Mouse (Mus musculus): ENCODE measurements around the gene Thbs4. TPM values are rescaled to one million over a fixed set of nuclear protein-coding genes. Genes with fewer than 3 reads are reported as not detected.
"Not testable (repeated sequence)": the region's sequence is repeated elsewhere in the genome, so short reads cannot be mapped to it uniquely, and the experiment has no call there.

The Thbs4 gene
- polyA plus RNA-seq (2014; fragmentation: Nextera tagmentation; extraction: Ambion mirVana), result 0.73 and 0.87 TPM in 2 replicates

DNA sequence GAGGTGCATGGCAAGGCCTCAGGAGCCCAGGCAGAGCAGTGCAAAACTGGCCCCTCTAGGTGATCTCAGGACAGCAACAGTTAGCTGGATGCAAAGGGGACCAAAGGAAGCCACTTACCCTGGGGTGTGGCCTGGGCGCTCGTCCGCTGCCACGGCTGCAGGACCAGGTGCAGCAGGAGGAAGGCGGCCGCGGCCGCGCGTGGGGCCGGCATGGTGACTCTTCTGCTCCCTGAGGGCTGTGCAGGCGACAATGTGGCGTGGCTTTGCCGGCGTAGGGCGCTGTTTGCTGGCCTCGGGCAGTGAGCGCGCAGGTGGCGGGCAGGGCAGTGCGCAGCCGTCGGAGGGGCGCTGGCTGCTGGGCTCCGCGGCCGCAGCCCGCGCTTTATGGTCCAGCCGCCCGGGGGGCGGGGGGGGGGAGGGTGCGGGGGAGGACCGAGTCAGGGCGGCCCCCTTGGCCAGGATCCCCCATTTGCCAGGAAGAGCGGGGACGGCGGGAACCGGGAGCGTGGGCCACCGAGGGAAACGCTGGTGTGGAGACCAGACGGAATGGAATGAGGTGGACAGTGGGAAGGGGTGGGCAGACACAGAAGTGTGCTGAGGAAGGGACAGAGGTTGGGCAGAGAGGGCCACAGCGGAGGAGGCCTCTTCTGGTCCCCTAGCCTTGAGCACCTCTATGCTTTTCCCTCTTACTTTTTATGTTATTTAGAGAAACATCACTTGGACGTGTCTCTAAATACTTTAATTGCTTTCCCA, at the start of gene Thbs4:
Thbs4 (minus strand) TSS at position 357 of the 753 bp plus-strand sequence.
- Histone ChIP-seq H3K27me3 (ENCODE audit: control insufficient read depth, insufficient read depth, low read length) (peaks cover 9% of the 10 kb centered on the region; the same call in 1 of the 2 replicates), H3K4me1 (ENCODE audit: control insufficient read depth, insufficient read depth, low read length) (no peaks in the 10 kb centered on the region), H3K27ac (ENCODE audit: low read depth, low read length) (no peak within 1 kb of the TSS), H3K36me3 (ENCODE audit: control insufficient read depth, insufficient read depth, low read length) (no peaks in the 10 kb centered on the region), H3K9me3 (ENCODE audit: control insufficient read depth, low read length) (no peaks in the 10 kb centered on the region), H3K4me2 (replicated peaks; ENCODE audit: low read depth, low read length) (peak within 1 kb of the TSS; percentile 68), H3K9ac (ENCODE audit: low read depth, low read length) (peak within 1 kb of the TSS; percentile 46; the same call in 1 of the 2 replicates), H3K4me3 (ENCODE audit: low read length) (peak within 1 kb of the TSS; percentile 35)
- peak; percentile 81; the same call in 1 of the 2 replicates for ATAC-seq (ENCODE audit: low FRiP score, low TSS enrichment)
- WGBS, result 5% methylated on average over 37 of the region's 45 CpGs

DNA sequence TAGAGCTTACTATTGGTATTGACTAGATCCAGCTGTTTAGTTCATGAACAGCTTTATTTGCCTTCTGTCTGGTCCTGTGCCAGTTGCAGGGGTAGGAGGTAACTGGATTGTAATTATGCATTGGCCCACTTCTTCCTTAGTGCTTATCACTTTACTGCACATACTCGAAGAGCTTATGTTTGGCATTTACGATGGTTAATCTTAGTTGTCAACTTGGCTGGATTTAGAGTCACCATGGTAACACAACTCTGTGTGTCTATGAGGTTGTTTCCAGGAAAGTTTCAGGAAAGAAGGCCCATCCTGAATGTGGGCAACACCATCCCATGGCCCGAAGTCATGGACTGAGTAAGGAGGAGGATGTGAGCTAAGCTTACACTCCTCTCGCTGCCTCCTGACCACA, 38.5 kb upstream of the Thbs4 start:
- H3K27ac ChIP-seq (ENCODE audit: low read depth, low read length), result no peak overlapping the region

DNA sequence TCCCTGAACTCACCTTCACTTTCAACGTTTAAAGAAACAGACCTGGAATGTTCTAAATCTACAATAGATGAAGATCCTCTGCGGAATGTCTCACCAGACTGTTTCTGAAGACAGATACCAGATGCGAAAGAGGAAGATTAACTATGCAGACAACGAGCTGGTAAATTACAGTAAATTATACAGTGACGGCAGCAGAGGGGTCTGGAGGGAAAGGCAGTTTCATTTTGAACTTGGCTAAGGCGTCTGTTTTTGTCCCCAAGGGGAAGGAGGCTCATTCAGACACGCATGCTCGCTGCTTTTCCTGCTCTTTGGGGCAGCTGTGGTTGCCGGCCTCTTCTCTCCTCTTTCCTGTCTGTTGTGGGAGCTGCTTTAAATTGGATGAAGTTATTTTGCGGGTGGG, 34.2 kb upstream of the Thbs4 start:
- Histone ChIP-seq H3K9me3 (ENCODE audit: control insufficient read depth, low read length) (no peaks in the 10 kb centered on the region), H3K4me2 (replicated peaks; ENCODE audit: low read depth, low read length) (no peak overlapping the region), H3K4me1 (ENCODE audit: control insufficient read depth, insufficient read depth, low read length) (no peaks in the 10 kb centered on the region), H3K27ac (ENCODE audit: low read depth, low read length) (no peak overlapping the region), H3K4me3 (ENCODE audit: low read length) (no peak overlapping the region), H3K9ac (ENCODE audit: low read depth, low read length) (no peak overlapping the region), H3K36me3 (ENCODE audit: control insufficient read depth, insufficient read depth, low read length) (no peaks in the 10 kb centered on the region), H3K27me3 (ENCODE audit: control insufficient read depth, insufficient read depth, low read length) (no peaks in the 10 kb centered on the region)
- 57% methylated on average over 10 of the region's 10 CpGs for WGBS
- ATAC-seq (ENCODE audit: low FRiP score, low TSS enrichment), result no peak

More for the DNA sequence above, 38.5 kb upstream of the Thbs4 start:
- H3K4me1 ChIP-seq (ENCODE audit: control insufficient read depth, insufficient read depth, low read length), result no peaks in the 10 kb centered on the region
- WGBS, result 87% methylated on average over 4 of the region's 4 CpGs
- no peak for ATAC-seq (ENCODE audit: low FRiP score, low TSS enrichment)
- H3K4me3 ChIP-seq (ENCODE audit: low read length), result no peak overlapping the region
- no peak overlapping the region for H3K4me2 ChIP-seq (replicated peaks; ENCODE audit: low read depth, low read length)
- H3K9ac ChIP-seq (ENCODE audit: low read depth, low read length), result no peak overlapping the region
- no peaks in the 10 kb centered on the region for H3K36me3 ChIP-seq (ENCODE audit: control insufficient read depth, insufficient read depth, low read length)
- H3K27me3 ChIP-seq (ENCODE audit: control insufficient read depth, insufficient read depth, low read length), result no peaks in the 10 kb centered on the region
- no peaks in the 10 kb centered on the region for H3K9me3 ChIP-seq (ENCODE audit: control insufficient read depth, low read length)

DNA sequence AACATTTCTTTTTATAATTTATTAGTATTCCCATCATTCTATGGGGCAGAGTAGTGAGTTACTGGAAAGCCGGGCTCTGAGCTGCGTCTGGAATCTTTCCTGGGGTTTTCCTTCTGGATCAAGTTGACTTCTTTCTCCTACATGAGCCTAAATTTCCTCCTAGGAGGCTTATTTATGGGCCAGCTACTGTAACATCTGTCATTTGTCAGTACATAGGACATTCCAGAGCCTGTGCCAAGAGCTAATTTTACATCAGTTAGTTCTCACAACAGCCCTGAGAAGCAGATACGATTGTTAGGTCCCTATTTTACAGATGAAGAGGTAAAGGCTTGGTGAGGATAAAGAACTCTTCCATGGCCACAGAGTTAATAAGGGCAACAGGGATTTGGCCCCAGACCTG, 22.7 kb upstream of the Thbs4 start:
- Histone ChIP-seq H3K4me3 (ENCODE audit: low read length) (no peak overlapping the region), H3K27ac (ENCODE audit: low read depth, low read length) (no peak overlapping the region), H3K27me3 (ENCODE audit: control insufficient read depth, insufficient read depth, low read length) (no peaks in the 10 kb centered on the region), H3K9me3 (ENCODE audit: control insufficient read depth, low read length) (no peaks in the 10 kb centered on the region), H3K4me2 (replicated peaks; ENCODE audit: low read depth, low read length) (no peak overlapping the region), H3K4me1 (ENCODE audit: control insufficient read depth, insufficient read depth, low read length) (no peaks in the 10 kb centered on the region), H3K36me3 (ENCODE audit: control insufficient read depth, insufficient read depth, low read length) (no peaks in the 10 kb centered on the region), H3K9ac (ENCODE audit: low read depth, low read length) (no peak overlapping the region)
- ATAC-seq (ENCODE audit: low FRiP score, low TSS enrichment), result no peak
- WGBS, result 43% methylated on average over 3 of the region's 3 CpGs

DNA sequence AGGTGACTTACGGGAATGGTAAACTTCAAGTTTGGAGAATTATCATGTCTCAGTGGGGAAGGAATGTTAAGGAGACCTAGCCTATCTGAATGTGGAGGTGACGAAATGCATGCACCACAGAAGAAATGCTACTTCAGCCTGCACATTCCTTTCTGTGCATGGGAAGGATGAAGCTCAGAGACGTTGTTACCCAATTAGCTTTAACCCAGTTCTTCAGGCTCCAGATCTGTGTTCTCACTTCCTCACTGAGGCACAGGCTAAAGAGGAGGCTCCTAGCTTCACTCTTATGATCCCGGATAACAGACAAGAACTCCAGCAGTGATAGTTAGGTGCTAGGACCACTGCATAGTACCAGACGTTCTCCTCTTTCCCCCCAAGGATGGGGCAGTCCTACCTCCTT, 21.7 kb upstream of the Thbs4 start:
- WGBS, result 85% methylated on average over 5 of the region's 5 CpGs
- Histone ChIP-seq H3K9ac (ENCODE audit: low read depth, low read length) (no peak overlapping the region), H3K4me1 (ENCODE audit: control insufficient read depth, insufficient read depth, low read length) (no peaks in the 10 kb centered on the region), H3K4me2 (replicated peaks; ENCODE audit: low read depth, low read length) (no peak overlapping the region), H3K4me3 (ENCODE audit: low read length) (no peak overlapping the region), H3K27ac (ENCODE audit: low read depth, low read length) (no peak overlapping the region), H3K9me3 (ENCODE audit: control insufficient read depth, low read length) (no peaks in the 10 kb centered on the region), H3K36me3 (ENCODE audit: control insufficient read depth, insufficient read depth, low read length) (no peaks in the 10 kb centered on the region), H3K27me3 (ENCODE audit: control insufficient read depth, insufficient read depth, low read length) (no peaks in the 10 kb centered on the region)
- ATAC-seq (ENCODE audit: low FRiP score, low TSS enrichment), result no peak

DNA sequence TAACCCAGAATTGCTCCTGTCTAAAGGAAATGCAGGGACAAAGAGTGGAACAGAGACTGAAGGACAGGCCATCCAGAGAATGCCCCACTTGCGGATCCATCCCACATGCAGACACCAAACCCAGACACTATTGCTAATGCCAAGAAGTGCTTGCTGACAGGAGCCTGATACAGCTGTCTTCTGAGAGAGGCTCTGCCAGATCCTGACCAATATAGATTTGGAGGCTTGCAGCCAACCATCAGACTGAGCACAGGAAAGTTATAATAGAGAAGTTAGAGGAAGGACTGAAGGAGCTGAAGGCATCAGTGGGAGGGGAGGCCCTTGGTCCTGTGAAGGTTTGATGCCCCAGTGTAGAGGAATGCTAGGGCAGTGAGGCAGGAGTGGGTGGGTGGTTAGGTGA, 16.0 kb upstream of the Thbs4 start:
- not testable (repeated sequence) for H3K9ac ChIP-seq (ENCODE audit: low read depth, low read length); H3K4me3 ChIP-seq (ENCODE audit: low read length); H3K4me2 ChIP-seq (replicated peaks; ENCODE audit: low read depth, low read length); H3K9me3 ChIP-seq (ENCODE audit: control insufficient read depth, low read length); ATAC-seq (ENCODE audit: low FRiP score, low TSS enrichment); H3K4me1 ChIP-seq (ENCODE audit: control insufficient read depth, insufficient read depth, low read length); H3K27me3 ChIP-seq (ENCODE audit: control insufficient read depth, insufficient read depth, low read length); H3K27ac ChIP-seq (ENCODE audit: low read depth, low read length); H3K36me3 ChIP-seq (ENCODE audit: control insufficient read depth, insufficient read depth, low read length)
- 91% methylated on average over 1 of the region's 1 CpGs for WGBS

DNA sequence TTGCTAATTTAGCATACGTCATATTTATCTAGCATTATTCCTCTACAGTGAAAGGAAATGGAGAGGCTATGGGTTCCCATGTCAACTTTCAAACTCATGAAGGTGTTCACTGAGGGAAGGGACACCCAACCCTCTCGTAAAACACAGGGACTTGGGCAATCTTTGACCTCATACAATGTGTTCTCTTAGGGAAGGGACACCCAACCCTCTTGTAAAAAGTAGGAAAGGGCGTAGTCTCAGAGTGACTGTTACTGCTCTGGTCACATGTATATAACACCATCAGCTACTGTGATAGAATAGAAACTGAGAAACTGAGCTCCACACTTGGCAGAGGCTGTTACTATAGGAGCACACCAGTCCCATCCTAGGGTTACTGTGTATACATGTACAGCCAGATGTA, 13.2 kb upstream of the Thbs4 start:
- H3K4me2 ChIP-seq (replicated peaks; ENCODE audit: low read depth, low read length), result no peak overlapping the region
- H3K9ac ChIP-seq (ENCODE audit: low read depth, low read length), result no peak overlapping the region
- no peak for ATAC-seq (ENCODE audit: low FRiP score, low TSS enrichment)
- no peaks in the 10 kb centered on the region for H3K27me3 ChIP-seq (ENCODE audit: control insufficient read depth, insufficient read depth, low read length)
- no peaks in the 10 kb centered on the region for H3K36me3 ChIP-seq (ENCODE audit: control insufficient read depth, insufficient read depth, low read length)
- H3K27ac ChIP-seq (ENCODE audit: low read depth, low read length), result no peak overlapping the region
- H3K4me1 ChIP-seq (ENCODE audit: control insufficient read depth, insufficient read depth, low read length), result no peaks in the 10 kb centered on the region
- no peaks in the 10 kb centered on the region for H3K9me3 ChIP-seq (ENCODE audit: control insufficient read depth, low read length)
- WGBS, result 87% methylated on average over 3 of the region's 3 CpGs
- H3K4me3 ChIP-seq (ENCODE audit: low read length), result no peak overlapping the region

DNA sequence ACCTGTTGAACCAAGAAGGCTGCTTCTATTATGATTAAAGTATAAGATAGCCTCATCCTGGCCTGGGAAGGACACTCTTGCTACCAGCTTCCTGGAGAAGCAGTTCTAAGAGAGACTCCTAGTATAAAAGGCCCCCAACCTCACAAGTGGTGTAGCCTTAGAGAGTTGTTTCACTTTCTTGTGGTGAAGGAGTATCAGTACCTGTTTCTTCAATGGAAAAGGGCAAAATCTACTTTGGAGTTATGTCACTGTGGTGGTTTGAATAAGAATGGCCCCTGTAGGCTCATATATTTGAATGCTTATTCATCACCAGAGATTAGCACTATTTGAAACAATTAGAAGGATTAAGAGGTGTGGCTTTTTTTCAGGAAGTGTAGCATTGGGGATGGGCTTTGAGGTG, 12.2 kb upstream of the Thbs4 start:
- Histone ChIP-seq H3K9ac (ENCODE audit: low read depth, low read length) (no peak overlapping the region), H3K4me2 (replicated peaks; ENCODE audit: low read depth, low read length) (no peak overlapping the region), H3K27ac (ENCODE audit: low read depth, low read length) (no peak overlapping the region), H3K27me3 (ENCODE audit: control insufficient read depth, insufficient read depth, low read length) (no peaks in the 10 kb centered on the region), H3K36me3 (ENCODE audit: control insufficient read depth, insufficient read depth, low read length) (no peaks in the 10 kb centered on the region), H3K9me3 (ENCODE audit: control insufficient read depth, low read length) (no peaks in the 10 kb centered on the region), H3K4me3 (ENCODE audit: low read length) (no peak overlapping the region), H3K4me1 (ENCODE audit: control insufficient read depth, insufficient read depth, low read length) (no peaks in the 10 kb centered on the region)
- ATAC-seq (ENCODE audit: low FRiP score, low TSS enrichment), result no peak

DNA sequence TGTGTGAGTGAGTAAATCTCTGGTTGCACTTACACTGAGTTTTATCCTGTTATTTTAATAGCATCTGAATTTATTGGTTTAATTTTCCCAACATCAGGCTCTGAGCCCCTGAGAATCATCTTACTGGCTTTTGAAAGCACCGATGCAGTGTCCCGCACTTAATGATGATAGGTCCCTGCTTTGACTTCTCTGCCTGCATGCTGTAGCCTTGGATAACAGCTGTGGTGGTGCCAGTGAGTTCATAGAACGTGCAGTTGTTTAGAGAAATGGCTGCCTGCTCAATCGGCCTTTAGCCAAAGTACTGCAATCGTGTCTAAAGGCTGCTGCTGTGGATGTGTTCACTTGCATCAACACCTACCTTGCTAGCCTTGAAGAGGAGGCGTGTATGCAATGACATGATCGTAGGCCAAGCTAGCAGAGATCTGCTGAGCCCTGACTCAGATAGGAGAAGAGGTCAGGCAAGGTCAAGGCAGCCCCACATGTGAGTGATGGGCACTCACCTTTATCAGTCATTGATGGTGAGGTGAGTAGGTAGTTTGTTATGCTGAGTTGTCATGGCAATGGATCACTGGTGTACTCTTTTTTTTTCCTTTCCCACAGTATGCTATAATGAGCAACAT, 4.8 kb upstream of the Thbs4 start:
- 79% methylated on average over 7 of the region's 7 CpGs for WGBS
- no peak overlapping the region for H3K4me3 ChIP-seq (ENCODE audit: low read length)
- no peaks in the 10 kb centered on the region for H3K36me3 ChIP-seq (ENCODE audit: control insufficient read depth, insufficient read depth, low read length)
- no peak overlapping the region for H3K27ac ChIP-seq (ENCODE audit: low read depth, low read length)
- ATAC-seq (ENCODE audit: low FRiP score, low TSS enrichment), result no peak
- no peaks in the 10 kb centered on the region for H3K4me1 ChIP-seq (ENCODE audit: control insufficient read depth, insufficient read depth, low read length)
- H3K27me3 ChIP-seq (ENCODE audit: control insufficient read depth, insufficient read depth, low read length), result peaks cover 3% of the 10 kb centered on the region; the same call in 1 of the 2 replicates
- no peak overlapping the region for H3K9ac ChIP-seq (ENCODE audit: low read depth, low read length)
- no peak overlapping the region for H3K4me2 ChIP-seq (replicated peaks; ENCODE audit: low read depth, low read length)
- no peaks in the 10 kb centered on the region for H3K9me3 ChIP-seq (ENCODE audit: control insufficient read depth, low read length)

Measured in kidney, embryonic 14.5 days (tissue).